Mouse (Mus musculus) MEL (cell line): Measurements from ENCODE around the gene Sbk1. TPM values are rescaled to one million over a fixed set of nuclear protein-coding genes. Genes with fewer than 3 reads are reported as not detected.
"Not testable (repeated sequence)": the region's sequence is repeated elsewhere in the genome, so short reads cannot be mapped to it uniquely, and the experiment has no call there.

ENCODE experiments used
- DNase-seq: peaks from one replicate; pipeline ENCODE4 v3.0.0; 2011; ENCODE audit warnings: low read depth, low spot score
- H3K27ac ChIP-seq: 2 replicates; pipeline ENCODE4 v1.5.1; 2012; ENCODE audit warnings: low read depth, mild to moderate bottlenecking, control low read depth, low read length, moderate library complexity; ENCODE audit not compliant: control insufficient read depth
- H3K27me3 ChIP-seq, 2 experiments: fragments of 150-350 bp in 1 of 2; sonication (generic) in 1 of 2; 2 replicates each; pipeline ENCODE4 v1.6.1; 2012; ENCODE audit warnings: low read length in 2 of 2, mild to moderate bottlenecking in 2 of 2, improper control_type of control experiment in 1 of 2, moderate library complexity in 1 of 2; ENCODE audit not compliant: insufficient read depth in 2 of 2, control insufficient read depth in 1 of 2
- H3K36me3 ChIP-seq, 2 experiments: 2 replicates each; pipeline ENCODE4 v1.6.1; 2012 to 2014; ENCODE audit warnings: low read length in 2 of 2, improper control_type of control experiment in 1 of 2, inconsistent platforms in 1 of 2, mild to moderate bottlenecking in 1 of 2; ENCODE audit not compliant: insufficient read depth in 2 of 2, control insufficient read depth in 1 of 2
- H3K4me1 ChIP-seq, 2 experiments: fragments of 150-350 bp in 1 of 2; sonication (generic) in 1 of 2; 2 replicates each; pipeline ENCODE4 v1.6.1; 2012; ENCODE audit warnings: low read length in 2 of 2, improper control_type of control experiment in 1 of 2, mild to moderate bottlenecking in 1 of 2; ENCODE audit not compliant: insufficient read depth in 2 of 2, control insufficient read depth in 1 of 2
- H3K4me3 ChIP-seq, 2 experiments: fragments of 150-350 bp in 1 of 2; sonication (generic) in 1 of 2; 2 replicates each; pipeline ENCODE4 v1.5.1; 2012; ENCODE audit warnings: low read depth in 2 of 2, low read length in 2 of 2, mild to moderate bottlenecking in 2 of 2, moderate library complexity in 2 of 2, control low read depth in 1 of 2, improper control_type of control experiment in 1 of 2; ENCODE audit not compliant: control insufficient read depth in 1 of 2, insufficient read depth in 1 of 2
- H3K79me2 ChIP-seq: 2 replicates; pipeline ENCODE4 v1.6.1; 2012; ENCODE audit warnings: mild to moderate bottlenecking, low read length, moderate library complexity; ENCODE audit not compliant: control insufficient read depth, poor library complexity, insufficient read depth
- H3K9ac ChIP-seq: 2 replicates; pipeline ENCODE4 v1.6.1; 2012; ENCODE audit warnings: low read depth, mild to moderate bottlenecking, control low read depth, low read length, moderate library complexity; ENCODE audit not compliant: control insufficient read depth, poor library complexity, severe bottlenecking
- H3K9me3 ChIP-seq: fragments of 150-350 bp; sonication (generic); replicated peaks from 2 replicates; pipeline ENCODE4 v1.6.1; 2012; ENCODE audit warnings: mild to moderate bottlenecking, low read length, improper control_type of control experiment, moderate library complexity; ENCODE audit not compliant: insufficient read depth
- CTCF ChIP-seq, 3 experiments: IDR thresholded peaks in 2 of 3; conservative IDR thresholded peaks in 1 of 3; 2 replicates each; pipeline ENCODE4 v1.5.1; 2011 to 2012; ENCODE audit warnings: low read length in 3 of 3, low read depth in 2 of 3, mild to moderate bottlenecking in 2 of 3, improper control_type of control experiment in 1 of 3, inconsistent platforms in 1 of 3, mixed read lengths in 1 of 3, moderate library complexity in 1 of 3; ENCODE audit not compliant: control insufficient read depth in 1 of 3, insufficient read depth in 1 of 3, poor library complexity in 1 of 3, severe bottlenecking in 1 of 3
- EP300 ChIP-seq, 2 experiments: IDR thresholded peaks; 2 replicates each; pipeline ENCODE4 v1.6.1; 2011; ENCODE audit warnings: improper control_type of control experiment in 2 of 2, low read length in 2 of 2, low read depth in 1 of 2, mild to moderate bottlenecking in 1 of 2
- GATA1 ChIP-seq: IDR thresholded peaks from 2 replicates; pipeline ENCODE4 v1.6.1; 2011; ENCODE audit warnings: low read depth, low read length, improper control_type of control experiment
- KAT2A ChIP-seq: conservative IDR thresholded peaks from 2 replicates; pipeline ENCODE4 v1.6.1; 2012; ENCODE audit warnings: low read depth, low read length, improper control_type of control experiment, inconsistent platforms
- MAFK ChIP-seq: IDR thresholded peaks from 2 replicates; pipeline ENCODE4 v1.6.1; 2011; ENCODE audit warnings: low read depth, mild to moderate bottlenecking, low read length, improper control_type of control experiment, borderline replicate concordance
- MAX ChIP-seq: IDR thresholded peaks from 2 replicates; pipeline ENCODE4 v1.6.1; 2011; ENCODE audit warnings: low read length, improper control_type of control experiment
- MAZ ChIP-seq: IDR thresholded peaks from 2 replicates; pipeline ENCODE4 v1.6.1; 2012; ENCODE audit warnings: low read depth, mild to moderate bottlenecking, inconsistent platforms, low read length, improper control_type of control experiment
- MYB ChIP-seq: IDR thresholded peaks from 2 replicates; pipeline ENCODE4 v1.6.1; 2011; ENCODE audit warnings: mild to moderate bottlenecking, low read depth, low read length, improper control_type of control experiment
- MYC ChIP-seq: IDR thresholded peaks from 2 replicates; pipeline ENCODE4 v1.6.1; 2011; ENCODE audit warnings: low read depth, mild to moderate bottlenecking, low read length, improper control_type of control experiment, moderate library complexity
- NELFE ChIP-seq: IDR thresholded peaks from 2 replicates; pipeline ENCODE4 v1.6.1; 2011; ENCODE audit warnings: low read depth, low read length, improper control_type of control experiment
- NRF1 ChIP-seq: IDR thresholded peaks from 2 replicates; pipeline ENCODE4 v1.6.1; 2014; ENCODE audit warnings: low read depth, mild to moderate bottlenecking, inconsistent platforms, low read length, improper control_type of control experiment, moderate library complexity; ENCODE audit not compliant: poor library complexity, insufficient read depth, severe bottlenecking
- POLR2A ChIP-seq, 2 experiments: IDR thresholded peaks; 2 replicates each; pipeline ENCODE4 v1.6.1; 2011 to 2012; ENCODE audit warnings: low read length in 2 of 2, mild to moderate bottlenecking in 2 of 2, control low read depth in 1 of 2, improper control_type of control experiment in 1 of 2, low read depth in 1 of 2, moderate library complexity in 1 of 2; ENCODE audit not compliant: control insufficient read depth in 1 of 2, insufficient read depth in 1 of 2, poor library complexity in 1 of 2
- POLR2AphosphoS5 ChIP-seq: IDR thresholded peaks from 2 replicates; pipeline ENCODE4 v1.6.1; 2012; ENCODE audit warnings: low read depth, borderline replicate concordance, mild to moderate bottlenecking, inconsistent platforms, low read length, moderate library complexity, mixed read lengths
- RAD21 ChIP-seq: IDR thresholded peaks from 2 replicates; pipeline ENCODE4 v1.6.1; 2011; ENCODE audit warnings: mild to moderate bottlenecking, low read depth, low read length, improper control_type of control experiment
- SMC3 ChIP-seq: IDR thresholded peaks from 2 replicates; pipeline ENCODE4 v1.6.1; 2011; ENCODE audit warnings: low read depth, low read length, improper control_type of control experiment
- TBP ChIP-seq: IDR thresholded peaks from 2 replicates; pipeline ENCODE4 v1.8.0; 2011; ENCODE audit warnings: low read depth, low read length, improper control_type of control experiment
- UBTF ChIP-seq: IDR thresholded peaks from 2 replicates; pipeline ENCODE4 v1.6.1; 2012; ENCODE audit warnings: low read depth, mild to moderate bottlenecking, inconsistent platforms, low read length, improper control_type of control experiment, moderate library complexity, borderline replicate concordance; ENCODE audit not compliant: insufficient read depth
- ZC3H11A ChIP-seq: IDR thresholded peaks from 2 replicates; pipeline ENCODE4 v1.6.1; 2012; ENCODE audit warnings: low read depth, mild to moderate bottlenecking, inconsistent platforms, low read length, improper control_type of control experiment
- ZMIZ1 ChIP-seq: IDR thresholded peaks from 2 replicates; pipeline ENCODE4 v1.6.1; 2012; ENCODE audit warnings: low read depth, mild to moderate bottlenecking, inconsistent platforms, low read length, improper control_type of control experiment, moderate library complexity
- ZNF384 ChIP-seq: IDR thresholded peaks from 2 replicates; pipeline ENCODE4 v1.6.1; 2012; ENCODE audit warnings: low read depth, mild to moderate bottlenecking, inconsistent platforms, low read length, improper control_type of control experiment
- polyA plus RNA-seq, 2 experiments: library from polyadenylated mRNA; stranded (reverse) in 1 of 2; unstranded in 1 of 2; fragments of >175 nt in 1 of 2; fragments of >200 nt in 1 of 2; gene quantifications; 2 replicates each; pipeline versions ENCODE4 v1.2.1 to v1.2.4; 2012; ENCODE audit warnings: low replicate concordance in 2 of 2, low read depth in 1 of 2; ENCODE audit not compliant: insufficient read length in 2 of 2, insufficient read depth in 1 of 2, missing spikeins in 1 of 2
- total RNA-seq: library from RNA; depleted of rRNA; stranded (reverse); fragments of 300-350 nt; gene quantifications from 2 replicates; pipeline ENCODE4 v1.2.3, GENCODE M21; 2012

Gene Sbk1
- total and polyA plus RNA-seq, 3 experiments: 3.9 to 5.4 TPM; not detected in 1

DNA sequence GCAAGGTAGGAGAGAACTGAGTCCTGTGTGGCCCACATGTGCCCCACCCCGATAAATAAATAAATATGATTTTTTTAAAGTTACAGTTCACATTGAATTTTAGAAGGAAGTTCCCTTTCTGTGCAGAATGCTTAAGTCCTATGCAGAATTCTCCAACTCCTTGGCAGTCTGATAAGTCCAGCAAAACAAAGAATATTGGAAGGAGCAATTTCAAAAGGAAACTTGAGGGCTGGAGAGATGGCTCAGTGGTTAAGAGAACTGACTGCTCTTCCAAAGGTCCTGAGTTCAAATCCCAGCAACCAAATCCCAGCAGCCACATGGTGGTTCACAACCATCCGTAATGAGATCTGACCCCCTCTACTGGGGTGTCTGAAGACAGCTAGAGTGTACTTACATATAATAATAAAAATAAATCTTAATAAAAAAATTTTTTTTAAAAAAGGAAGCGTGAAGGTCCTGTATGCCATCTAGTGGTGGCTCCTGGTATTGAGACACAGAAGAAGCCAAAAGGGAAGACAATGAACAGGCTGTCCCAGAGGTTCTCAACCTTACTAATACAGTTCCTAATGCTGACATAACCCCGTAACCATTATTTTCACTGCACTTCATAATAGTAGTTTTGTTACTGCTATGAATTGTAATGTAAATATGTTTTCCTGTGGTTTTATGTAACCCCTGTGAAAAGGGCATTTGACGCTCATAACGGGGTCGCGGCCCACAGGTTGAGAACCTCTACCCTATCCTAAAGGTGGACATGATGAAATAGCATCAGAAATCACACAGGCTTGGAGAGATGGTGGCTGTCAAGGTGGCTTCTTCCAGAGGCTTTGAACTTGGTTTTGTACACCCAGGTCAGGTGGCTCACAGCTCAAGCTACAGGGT is 25.4 kb downstream of the Sbk1 start:
- Histone ChIP-seq H3K36me3 (no peaks in the 10 kb centered on the region), H3K27me3 (peaks cover 4 to 8% of the 10 kb centered on the region in 2 experiments; a peak in 2 of 4 replicates), H3K4me3 (no peak overlapping the region), H3K9ac (no peak overlapping the region), H3K9me3 (no peaks in the 10 kb centered on the region), H3K27ac (no peak overlapping the region), H3K79me2 (no peaks in the 10 kb centered on the region), H3K4me1 (no peaks in the 10 kb centered on the region)
- peak; percentile 73 for DNase-seq
- TF ChIP-seq TBP (peak; percentile 86), POLR2A (IDR thresholded peaks at IDR 0.05; ENCODE audit: control insufficient read depth in 1 of 2, insufficient read depth in 1 of 2, low read depth in 1 of 2, low read length in 2 of 2, poor library complexity in 1 of 2) (no peak), EP300 (IDR thresholded peaks at IDR 0.05; ENCODE audit: low read depth in 1 of 2, low read length in 2 of 2) (no peak), POLR2AphosphoS5 (no peak), GATA1 (no peak), MAX (no peak), ZC3H11A (peak; percentile 90), UBTF (no peak), MAFK (no peak), SMC3 (peak; percentile 93), ZNF384 (peak; percentile 91), NELFE (no peak), MAZ (no peak), MYC (no peak), CTCF (IDR thresholded peaks at IDR 0.05 in 2 of 3, conservative IDR thresholded peaks at IDR 0.05 in 1 of 3; ENCODE audit: control insufficient read depth in 1 of 3, insufficient read depth in 1 of 3, low read depth in 2 of 3, low read length in 3 of 3, poor library complexity in 1 of 3, severe bottlenecking in 1 of 3) (peak; percentile 47 to 75 (median 69)), ZMIZ1 (no peak), RAD21 (peak; percentile 85), MYB (no peak), NRF1 (no peak)

DNA sequence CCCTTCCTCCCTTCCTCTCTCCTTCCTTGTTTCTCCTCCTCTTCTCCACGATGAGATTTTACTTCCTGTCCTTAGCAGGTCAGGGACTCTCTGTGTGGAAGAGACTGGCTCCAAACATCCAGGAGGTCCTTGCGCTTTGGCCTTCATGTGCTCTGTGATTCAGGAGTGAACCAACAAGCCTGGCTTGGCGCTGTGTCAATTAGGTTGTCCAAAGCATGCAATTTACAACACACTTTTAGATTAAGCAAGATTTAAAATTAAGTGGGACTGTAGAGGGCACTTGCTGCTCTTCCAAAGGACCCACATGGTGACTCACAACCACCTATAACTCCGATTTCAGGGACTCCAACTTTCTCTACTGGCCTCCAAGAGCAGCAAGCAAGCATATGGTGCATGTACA is 26.4 kb downstream of the Sbk1 start:
- Histone ChIP-seq H3K9me3 (no peaks in the 10 kb centered on the region), H3K79me2 (no peaks in the 10 kb centered on the region), H3K36me3 (no peaks in the 10 kb centered on the region), H3K27me3 (peaks cover 4 to 8% of the 10 kb centered on the region in 2 experiments; a peak in 2 of 4 replicates), H3K9ac (no peak overlapping the region), H3K27ac (no peak overlapping the region), H3K4me1 (no peaks in the 10 kb centered on the region), H3K4me3 (no peak overlapping the region)
- no peak for DNase-seq
- TF ChIP-seq KAT2A: no peak

DNA sequence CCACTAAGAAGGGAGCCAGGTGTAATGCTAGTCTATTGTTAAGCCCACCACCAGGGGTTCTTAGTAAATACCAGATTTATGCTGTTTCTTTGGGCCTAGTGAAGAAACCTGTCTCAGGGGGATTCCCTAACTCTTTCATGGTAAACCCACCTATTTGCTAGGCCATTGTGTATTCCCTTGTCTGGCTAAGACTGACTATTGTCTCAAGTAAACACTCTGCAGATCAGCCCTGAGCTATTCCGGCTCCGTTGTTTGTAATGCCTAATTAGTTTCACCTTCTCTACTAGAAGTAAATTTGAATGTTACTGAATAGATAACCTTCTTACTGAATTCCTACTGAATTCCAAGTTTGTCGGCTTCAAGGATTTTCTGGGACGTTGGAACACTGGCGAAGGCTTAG is 29.4 kb downstream of the Sbk1 start:
- H3K27ac ChIP-seq, H3K79me2 ChIP-seq, H3K36me3 ChIP-seq, H3K4me3 ChIP-seq, H3K4me1 ChIP-seq, H3K9me3 ChIP-seq, H3K9ac ChIP-seq, DNase-seq: not testable (repeated sequence)
- H3K27me3 ChIP-seq: peaks cover 8 to 12% of the 10 kb centered on the region in 2 experiments; a peak in 3 of 4 replicates
